Mouse (Mus musculus) activated CD4-positive, CD25-positive, alpha-beta regulatory T cell, adult 4 months (primary cell): ENCODE measurements around the gene Hspbp1. TPM values are rescaled to one million over a fixed set of nuclear protein-coding genes. Genes with fewer than 3 reads are reported as not detected.
A peak's percentile ranks its signal among the peaks of the same experiment; 100 is the strongest.

Source experiments
- ATAC-seq: one replicate; pipeline ENCODE4 v1.8.0; 2017
- polyA plus RNA-seq, 2 experiments: library from polyadenylated mRNA; unstranded; fragments of 100-300 nt; shearing (Covaris generic); gene quantifications; one replicate each; pipeline ENCODE4 v1.2.1; 2017

The Hspbp1 gene
- polyA plus RNA-seq, 2 experiments from 2014 or later: 38.9 to 60.9 TPM

- ATAC-seq: no peak
Measured at GRCm38 (mm10) chr7:4666871-4667270, 18.0 kb downstream of the Hspbp1 start.

GRCm38 (mm10) chr7:4663742-4664141 is 21.1 kb downstream of the Hspbp1 start:
- ATAC-seq: peak; percentile 17

DNA sequence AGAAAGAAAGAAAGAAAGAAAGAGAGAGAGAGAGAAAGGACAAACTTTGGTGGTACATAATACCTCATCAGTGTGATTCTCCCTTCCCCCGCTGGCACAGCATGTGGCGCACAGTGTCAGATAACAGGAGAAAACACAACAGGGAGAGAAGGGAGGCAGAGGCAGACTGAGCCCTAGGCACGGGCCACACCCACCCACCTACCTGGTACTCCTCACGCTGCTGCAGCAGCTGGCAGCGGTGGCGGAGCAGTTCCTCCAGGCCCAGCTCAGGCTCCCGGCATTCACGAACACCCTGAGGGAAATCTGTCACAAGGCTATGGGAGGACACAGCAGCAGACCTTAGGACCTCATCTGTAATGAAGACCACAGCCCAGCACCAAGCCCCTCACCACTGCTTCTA is 21.7 kb downstream of the Hspbp1 start:
- no peak for ATAC-seq

DNA sequence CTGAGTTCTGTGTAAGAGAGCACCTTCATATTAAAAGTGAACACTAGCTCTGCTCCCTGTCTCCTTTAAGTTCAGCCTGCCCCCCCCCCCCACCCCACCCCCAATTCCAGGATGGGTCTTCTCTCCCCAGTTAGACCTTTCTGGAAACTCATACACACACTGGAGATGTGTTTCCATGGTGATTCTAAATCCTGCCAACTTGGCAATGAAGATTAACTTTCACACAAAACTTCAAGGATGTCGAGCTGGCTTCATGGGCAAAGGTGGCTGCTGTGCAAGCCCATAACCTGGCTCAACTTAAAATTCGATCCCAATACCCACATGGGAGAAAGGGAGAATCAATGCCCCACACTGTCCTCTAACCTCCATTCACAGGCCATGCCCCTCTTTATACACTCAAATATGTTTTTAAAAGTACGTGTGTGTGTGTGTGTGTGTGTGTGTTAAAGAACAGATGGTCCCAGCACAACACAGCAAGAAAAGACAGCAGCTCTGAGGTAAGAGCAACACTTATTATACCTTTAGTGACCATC is 24.9 kb downstream of the Hspbp1 start:
- no peak for ATAC-seq

- peak; percentile 72 for ATAC-seq
Measured at GRCm38 (mm10) chr7:4658912-4659551, 25.8 kb downstream of the Hspbp1 start, which contains the start of gene Ppp6r1. TSS of gene Ppp6r1 (minus strand) at chr7:4659019.

GRCm38 (mm10) chr7:4658128-4658907 is 26.6 kb downstream of the Hspbp1 start:
- ATAC-seq: peak; percentile 22

DNA sequence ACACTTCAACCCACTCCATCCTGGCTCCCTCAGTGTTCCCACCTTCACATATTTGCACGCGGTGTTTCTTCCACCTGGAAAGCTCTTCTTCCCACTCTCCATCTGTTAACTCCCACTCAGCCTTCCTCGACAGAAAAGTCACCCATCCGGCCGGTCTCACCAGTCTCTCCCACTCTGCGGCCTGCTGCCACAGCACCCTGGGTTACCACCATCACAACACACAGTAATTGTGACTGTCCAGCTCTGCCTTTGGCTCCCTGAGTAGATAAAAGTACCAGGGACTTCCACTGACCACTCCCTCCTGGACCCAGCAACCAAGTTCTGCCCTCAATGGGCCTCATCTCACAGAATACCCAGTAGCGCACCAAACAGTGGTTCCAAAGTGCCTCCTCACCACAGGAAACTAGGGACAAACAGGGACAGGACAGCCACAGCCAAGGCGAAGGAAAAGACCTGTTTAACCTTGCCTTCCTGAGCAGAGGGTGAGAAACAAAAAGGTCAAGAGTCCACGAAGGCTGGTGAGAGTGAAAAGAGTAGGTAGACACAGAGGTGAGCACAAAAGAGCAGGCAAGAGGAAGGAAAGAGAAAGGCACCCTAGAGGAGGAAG is 27.2 kb downstream of the Hspbp1 start:
- no peak for ATAC-seq

DNA sequence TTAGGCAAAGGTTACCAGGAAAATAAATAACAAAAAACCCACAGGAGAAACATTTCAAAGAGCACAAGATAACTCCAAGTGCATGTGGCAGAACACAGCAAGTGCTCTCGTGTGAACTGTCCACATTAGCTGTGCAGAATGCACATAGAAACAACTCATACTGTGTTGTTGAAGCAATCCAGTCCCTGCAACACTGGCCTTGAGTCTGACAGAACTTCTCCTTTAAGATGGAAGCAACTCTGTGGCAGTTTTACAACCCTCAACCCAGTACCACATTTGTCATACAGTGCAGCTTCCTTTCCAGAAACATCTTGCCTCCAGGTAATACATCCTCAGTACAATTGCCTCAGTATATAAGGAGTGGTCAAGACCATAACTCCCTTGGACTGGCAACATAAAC is 28.1 kb downstream of the Hspbp1 start:
- no peak for ATAC-seq

GRCm38 (mm10) chr7:4655916-4656315 is 29.0 kb downstream of the Hspbp1 start:
- ATAC-seq: no peak

- peak; percentile 26 for ATAC-seq
Measured at GRCm38 (mm10) chr7:4655393-4655792, 29.5 kb downstream of the Hspbp1 start.

GRCm38 (mm10) chr7:4654221-4654620 is 30.6 kb downstream of the Hspbp1 start:
- no peak for ATAC-seq

DNA sequence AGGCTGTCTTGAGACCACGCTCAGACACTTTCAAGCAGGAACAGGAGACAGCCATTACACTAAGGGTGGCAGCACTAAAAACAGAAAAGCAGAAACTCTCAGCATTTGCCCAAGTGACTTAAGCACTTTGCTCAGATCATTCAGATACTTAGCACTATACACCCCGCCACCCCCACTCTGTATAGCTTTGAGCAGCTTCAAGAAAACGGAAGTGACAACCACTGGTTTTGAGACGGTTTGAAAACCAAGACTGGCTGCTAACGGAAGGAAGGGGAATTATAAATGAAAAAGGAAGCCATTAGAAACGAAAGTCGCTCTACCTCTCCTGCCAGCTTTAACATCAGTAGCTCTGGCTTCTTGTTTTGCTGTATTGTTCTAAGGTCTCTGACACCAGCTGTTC is 31.1 kb downstream of the Hspbp1 start:
- ATAC-seq: peak; percentile 70

DNA sequence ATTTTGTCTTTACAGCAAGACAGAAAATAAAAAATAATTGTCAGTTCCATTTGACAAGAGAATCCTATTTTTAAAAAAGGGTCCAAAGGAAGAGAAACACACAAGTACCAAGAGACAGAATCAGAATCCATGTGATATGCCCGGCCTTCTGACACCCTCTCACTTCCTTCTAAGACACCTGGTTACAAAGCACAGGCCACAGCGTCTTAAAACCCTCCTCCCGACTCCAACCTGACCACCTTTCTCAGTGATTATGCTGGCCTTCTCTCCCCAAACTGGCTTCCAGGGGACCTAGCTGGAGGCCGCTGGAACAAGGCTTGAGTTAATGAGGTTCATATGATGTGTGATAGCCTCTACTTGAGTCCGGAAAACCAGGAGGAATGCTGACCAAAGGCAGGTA is 31.5 kb downstream of the Hspbp1 start:
- no peak for ATAC-seq

DNA sequence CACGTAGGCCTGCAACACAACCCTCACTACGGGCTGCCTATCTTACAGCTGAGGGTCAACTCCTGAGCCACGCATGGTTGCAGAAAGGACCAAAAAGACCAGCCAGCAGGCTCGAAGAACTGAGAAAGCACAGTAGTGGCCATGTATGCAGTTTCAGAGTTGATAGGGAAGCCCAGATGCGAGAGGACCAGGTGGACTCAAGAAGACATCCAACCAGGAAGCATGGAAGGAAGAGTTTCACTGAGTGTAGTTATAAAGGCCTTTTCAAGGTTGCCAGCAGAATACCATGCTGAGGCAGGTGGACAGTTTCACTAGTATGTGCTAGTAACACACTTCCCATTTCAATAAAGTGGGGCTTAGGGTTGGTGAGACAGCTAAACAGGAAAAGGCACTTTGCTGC is 32.1 kb downstream of the Hspbp1 start:
- no peak for ATAC-seq

GRCm38 (mm10) chr7:4651581-4651980 is 33.3 kb downstream of the Hspbp1 start:
- ATAC-seq: peak; percentile 55

DNA sequence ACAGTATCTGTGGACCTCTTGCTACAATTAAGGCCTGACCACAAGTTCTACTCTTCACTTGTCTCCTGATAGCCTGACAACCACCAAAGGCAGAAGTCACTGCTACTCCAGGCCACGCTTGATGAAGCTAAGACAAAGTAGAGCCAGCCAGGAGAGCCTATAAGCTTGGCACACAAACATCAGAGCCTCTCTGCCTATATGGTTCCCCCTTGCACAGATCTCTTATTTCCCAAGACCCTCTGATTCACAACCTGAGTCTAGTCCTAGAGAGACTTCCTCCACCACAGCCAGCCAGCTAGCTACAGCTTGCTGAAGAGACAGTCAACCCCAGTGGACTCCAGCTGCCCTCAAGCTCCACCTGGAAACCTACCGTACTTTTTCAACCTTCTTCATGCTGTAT is 36.9 kb downstream of the Hspbp1 start:
- no peak for ATAC-seq

- peak; percentile 63 for ATAC-seq
Measured at GRCm38 (mm10) chr7:4647291-4647690, 37.6 kb downstream of the Hspbp1 start.

DNA sequence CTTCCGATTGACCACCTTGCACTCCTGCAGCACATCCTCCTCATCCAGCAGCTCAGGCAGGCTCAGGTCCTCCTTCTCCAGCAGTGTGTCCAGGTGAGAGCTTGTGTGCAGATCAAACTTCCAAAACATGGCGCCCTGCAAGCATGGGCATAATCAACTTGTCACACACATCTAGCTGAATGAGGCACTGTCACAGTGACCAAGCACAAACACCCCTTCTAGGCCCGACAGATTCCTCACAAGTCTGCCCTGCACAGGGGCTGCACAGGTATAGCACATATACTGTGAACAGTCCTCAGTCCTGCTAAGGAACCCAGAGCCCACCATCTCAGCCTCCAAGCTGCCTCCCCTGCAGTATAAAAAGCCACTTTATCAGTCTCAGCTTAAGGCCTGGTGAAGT is 38.1 kb downstream of the Hspbp1 start:
- ATAC-seq: no peak

DNA sequence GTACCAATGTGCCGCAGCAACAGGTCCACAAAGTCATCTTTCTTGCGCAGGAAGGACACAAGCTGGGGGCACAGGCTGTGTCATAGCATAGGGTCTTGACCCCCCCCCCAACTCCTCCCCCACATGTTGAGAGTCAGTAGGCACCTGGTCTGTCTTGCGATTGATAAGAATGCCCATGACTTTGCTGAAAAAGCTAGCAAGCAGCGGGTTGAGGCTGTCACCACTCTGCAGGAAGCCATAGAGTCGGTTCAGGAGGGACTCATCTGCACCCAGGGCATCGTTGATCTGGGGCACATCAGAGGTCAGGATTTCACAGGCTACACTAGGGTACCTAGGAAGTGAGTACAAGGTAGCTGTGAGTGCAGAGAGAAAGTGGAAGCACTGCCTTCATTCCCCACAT is 41.6 kb downstream of the Hspbp1 start:
- ATAC-seq: no peak

- ATAC-seq: no peak
Measured at GRCm38 (mm10) chr7:4641956-4642355, 42.9 kb downstream of the Hspbp1 start.

- no peak for ATAC-seq
Measured at GRCm38 (mm10) chr7:4641155-4641554, 43.7 kb downstream of the Hspbp1 start.

DNA sequence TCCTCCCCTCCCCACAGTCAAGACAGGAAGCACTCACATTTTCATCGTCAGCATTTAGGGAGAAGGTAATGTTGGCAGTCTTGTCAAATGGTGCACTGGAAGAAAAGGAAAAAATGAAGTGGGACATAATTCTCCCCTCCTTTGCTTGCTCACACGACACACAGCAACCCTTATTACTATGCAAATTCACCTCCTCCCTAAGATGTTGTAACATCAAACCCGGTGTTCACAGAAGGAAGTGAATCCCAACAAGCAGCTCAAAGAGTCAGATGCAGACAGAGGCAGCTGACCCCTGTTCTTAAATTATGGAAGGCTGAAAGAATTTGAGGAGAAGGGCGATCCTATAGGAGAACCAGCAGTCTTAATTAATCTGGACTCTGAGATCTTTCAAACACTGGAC is 48.7 kb downstream of the Hspbp1 start:
- ATAC-seq: no peak

GRCm38 (mm10) chr7:4631031-4631430 is 53.8 kb downstream of the Hspbp1 start, which contains the start of gene Tmem86b:
TSS of gene Tmem86b (minus strand) at chr7:4631422.
- ATAC-seq: no peak

DNA sequence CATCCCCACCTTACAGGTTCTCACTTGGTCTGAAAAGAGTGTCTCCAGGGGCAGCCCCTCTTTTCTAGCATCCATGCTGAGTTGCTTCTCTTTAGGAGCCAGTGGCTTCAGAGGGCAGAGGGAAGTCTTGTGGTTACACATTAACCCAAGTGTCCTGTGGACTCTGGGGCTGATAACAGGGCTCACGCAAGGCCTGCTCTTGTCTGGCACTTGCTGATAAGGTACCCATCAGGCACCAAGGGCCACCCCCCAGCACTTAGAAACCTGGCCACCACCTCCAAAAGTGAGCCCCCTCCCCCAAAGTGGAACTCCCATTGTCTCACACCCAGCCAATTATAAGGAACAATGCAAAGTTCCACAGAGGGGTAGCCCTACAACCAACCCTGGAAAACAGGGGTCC is 54.7 kb downstream of the Hspbp1 start:
- ATAC-seq: no peak
